ENCODE assay signal across 14 mouse cellular contexts in the genomic region with DNA sequence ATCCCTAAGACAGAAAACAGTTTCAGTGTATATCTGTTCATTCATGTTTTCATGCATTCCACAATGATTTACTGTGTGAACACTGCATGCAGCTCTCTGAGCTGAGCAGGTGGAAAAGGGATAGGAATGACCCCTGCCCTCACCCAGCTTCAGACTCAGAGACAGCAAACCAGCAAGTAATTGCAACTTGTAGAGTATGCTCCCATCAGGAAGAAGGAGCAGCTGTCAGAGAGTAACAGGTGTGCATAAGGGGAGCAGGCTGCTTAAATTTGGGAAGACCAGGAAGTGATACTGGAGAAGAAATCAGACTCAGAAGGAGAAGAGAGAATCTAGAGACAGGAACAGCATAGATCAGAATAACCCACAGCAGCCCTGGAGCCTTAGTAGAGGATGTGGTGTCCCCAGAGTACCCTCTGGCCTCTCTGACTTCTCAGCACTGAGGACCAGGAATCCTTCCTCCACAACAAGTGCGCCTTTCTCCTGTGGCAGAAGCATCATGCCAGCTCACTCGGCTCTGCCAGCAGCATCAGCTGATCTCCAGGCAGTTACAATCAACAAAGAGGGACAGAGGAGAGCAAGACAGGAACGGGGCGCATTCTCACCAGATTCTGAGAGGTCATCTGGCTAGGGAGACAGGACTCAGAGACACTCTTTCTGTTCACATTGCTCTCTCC.
DNase-seq lines count a peak whose midpoint lies in the region; ATAC-seq lines count a peak whose summit lies in the region.
"Had no signal": no experiment of that assay in that cellular context is flagged by ENCODE, and none has a peak within 500 bp of the region (broad histone marks: within the 10 kb centered on the region; RNA-seq: fewer than 3 reads in every experiment).

No protein-coding gene starts in this region.

- no peak for ATAC-seq in heart, embryonic 12.5 days (ENCODE audit: insufficient number of reproducible peaks, low FRiP score)
- ATAC-seq: intestine, embryonic 15.5 days; midbrain, embryonic 13.5 days had no signal

- no peak overlapping the region for H3K9ac ChIP-seq in heart, embryonic 12.5 days
- H3K9ac ChIP-seq: intestine, embryonic 15.5 days; lung, embryonic 14.5 days; midbrain, embryonic 13.5 days; neural tube, embryonic 15.5 days had no signal

- H3K4me1 ChIP-seq in heart, embryonic 12.5 days (replicated peaks) = peaks cover 9% of the 10 kb centered on the region; the same call in 1 of the 2 replicates
- H3K4me1 ChIP-seq: intestine, embryonic 15.5 days; midbrain, embryonic 13.5 days had no signal

- 73% methylated on average over 4 of the region's 4 CpGs for WGBS in heart, embryonic 12.5 days

- H3K4me2 ChIP-seq in heart, embryonic 12.5 days = no peak overlapping the region
- H3K4me2 ChIP-seq: intestine, embryonic 15.5 days; lung, embryonic 14.5 days; midbrain, embryonic 13.5 days; neural tube, embryonic 15.5 days had no signal

- H3K27ac ChIP-seq in heart, embryonic 12.5 days (ENCODE audit: poor library complexity, severe bottlenecking) = no peak overlapping the region
- H3K27ac ChIP-seq: intestine, embryonic 15.5 days; midbrain, embryonic 13.5 days; neural tube, embryonic 15.5 days had no signal

- DNase-seq in heart, postnatal 10 days = peak; percentile 6 to 19
- peak; percentile 36 for DNase-seq in cerebellum, adult 9-10 months
- DNase-seq in layer of hippocampus, adult 9-10 months (ENCODE audit: low spot score) = peak; percentile 49
- peak; percentile 37 for DNase-seq in left cerebral cortex, postnatal 4 days
- no peak for DNase-seq in adrenal gland, postnatal 14 days
- no peak for DNase-seq in thymus, postnatal 36 days
- DNase-seq in lung, postnatal 14 days = no peak
- DNase-seq: adrenal gland, adult 2 months; lung, embryonic 14.5 days; thymus, postnatal 25 days had no signal

- H3K27me3 ChIP-seq in heart, embryonic 12.5 days (replicated peaks) = no peaks in the 10 kb centered on the region
- H3K27me3 ChIP-seq: intestine, embryonic 15.5 days; midbrain, embryonic 13.5 days; neural tube, embryonic 15.5 days had no signal

- intact Hi-C loops in heart, postnatal 10 days (cut with DNase I) = no loop called here
- intact Hi-C loops in left cerebral cortex, postnatal 4 days (cut with DNase I) = no loop called here

- no peaks in the 10 kb centered on the region for H3K9me3 ChIP-seq in heart, embryonic 12.5 days (replicated peaks)
- H3K9me3 ChIP-seq: intestine, embryonic 15.5 days; midbrain, embryonic 13.5 days; neural tube, embryonic 15.5 days had no signal

- no peaks in the 10 kb centered on the region for H3K36me3 ChIP-seq in heart, embryonic 12.5 days
- H3K36me3 ChIP-seq: intestine, embryonic 15.5 days; midbrain, embryonic 13.5 days; neural tube, embryonic 15.5 days had no signal

- H3K4me3 ChIP-seq in heart, embryonic 12.5 days = no peak overlapping the region
- H3K4me3 ChIP-seq: intestine, embryonic 15.5 days; midbrain, embryonic 13.5 days; neural tube, embryonic 15.5 days had no signal

Comparison
In these comparisons a context has a peak if more than half of its experiments do, and no peak if none do; other contexts are left out.
1. DNase-seq: peak in heart, postnatal 10 days (2 of 2), cerebellum, adult 9-10 months (single experiment), layer of hippocampus, adult 9-10 months (single experiment) and left cerebral cortex, postnatal 4 days (single experiment); none in adrenal gland, postnatal 14 days (single experiment), thymus, postnatal 36 days (0 of 2) and lung, postnatal 14 days (single experiment).